Mouse (Mus musculus) CD4-positive, CD25-positive, alpha-beta regulatory T cell, adult 4 months (primary cell): Measurements from ENCODE around the gene Vps35. TPM values are rescaled to one million over a fixed set of nuclear protein-coding genes. Genes with fewer than 3 reads are reported as not detected.

Source experiments
- polyA plus RNA-seq, 2 experiments: library from polyadenylated mRNA; unstranded; fragments of 100-300 nt; shearing (Covaris generic); gene quantifications; one replicate each; pipeline ENCODE4 v1.2.1; 2017

Vps35 gene
- polyA plus RNA-seq, 2 experiments from 2014 or later: 98.5 to 119 TPM

Other genes starting within 250 kb of the Vps35 start
- 1 to 10 TPM; 3.2 to 4.9 TPM for gene Fbxw9, start 239.7 kb downstream of the Vps35 start, polyA plus RNA-seq
- gene Gm5741, start 231.8 kb downstream of the Vps35 start, polyA plus RNA-seq: 1 to 10 TPM; 1.1 to 3.6 TPM
- gene Dhps, start 228.0 kb downstream of the Vps35 start, polyA plus RNA-seq: 10 to 100 TPM; 42.7 to 45.0 TPM
- 100 to 1,000 TPM; 130 to 136 TPM for gene Wdr83os, start 219.1 kb downstream of the Vps35 start, polyA plus RNA-seq
- 10 to 100 TPM; 41.0 to 56.0 TPM for gene Wdr83, start 218.5 kb downstream of the Vps35 start, polyA plus RNA-seq
- gene Man2b1, start 216.5 kb downstream of the Vps35 start, polyA plus RNA-seq: 100 to 1,000 TPM in 1 of 2 experiments, 10 to 100 TPM in 1; 98.3 to 117 TPM
- not detected for gene Zfp791, start 176.7 kb downstream of the Vps35 start, polyA plus RNA-seq
- gene Cks1brt, start 147.9 kb downstream of the Vps35 start, polyA plus RNA-seq: not detected
- not detected for gene Olfr371, start 73.8 kb downstream of the Vps35 start, polyA plus RNA-seq
- gene Orc6, start 170 bp downstream of the Vps35 start, polyA plus RNA-seq: 10 to 100 TPM; 32.6 to 34.9 TPM
- gene Mylk3, start 86.5 kb upstream of the Vps35 start, polyA plus RNA-seq: not detected
- gene 4921524J17Rik, start 133.0 kb upstream of the Vps35 start, polyA plus RNA-seq: 10 to 100 TPM; 68.1 to 74.0 TPM
- gene Gpt2, start 192.8 kb upstream of the Vps35 start, polyA plus RNA-seq: under 1 TPM; 0.12 to 0.54 TPM